Mouse (Mus musculus) gonadal fat pad, adult 2 months (tissue): ENCODE data around the gene Flrt3. TPM values are rescaled to one million over a fixed set of nuclear protein-coding genes. Genes with fewer than 3 reads are reported as not detected.

Source experiments
- DNase-seq: peaks from one replicate; pipeline ENCODE4 v3.0.0-alpha.2; 2012; ENCODE audit warnings: low read depth
- polyA plus RNA-seq: library from polyadenylated mRNA; depleted of rRNA; stranded (reverse); fragments of >200 nt; gene quantifications from 2 replicates; pipeline ENCODE4 v1.2.3, GENCODE M21; 2012; rRNA removed

Gene Flrt3
- polyA plus RNA-seq = 1.1 and 1.2 TPM in 2 replicates

GRCm38 (mm10) chr2:140670963-140671702 lies at the start of gene Flrt3:
Gene Flrt3 (minus strand): TSS chr2:140671469.
- DNase-seq = no peak

DNA sequence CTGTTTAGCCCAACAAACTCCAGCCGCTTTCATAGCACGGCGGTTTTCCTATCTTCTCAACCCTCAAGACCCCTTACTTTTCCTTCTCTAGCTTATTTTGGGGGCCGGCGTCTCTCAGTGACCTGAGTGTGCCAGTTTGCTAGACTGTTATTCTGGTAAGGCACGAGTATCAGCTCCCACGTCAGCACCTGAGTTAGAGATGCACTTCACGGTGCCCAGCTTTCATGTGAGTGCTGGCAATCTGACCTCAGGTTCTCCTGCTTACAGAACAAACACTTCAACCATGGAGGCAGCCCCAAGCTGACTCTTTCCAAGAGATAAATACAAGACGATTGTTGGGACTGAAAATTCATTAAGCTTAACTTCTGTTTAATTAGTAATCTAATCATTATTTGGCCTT lies 46.1 kb upstream of the Flrt3 start:
- DNase-seq = no peak

DNA sequence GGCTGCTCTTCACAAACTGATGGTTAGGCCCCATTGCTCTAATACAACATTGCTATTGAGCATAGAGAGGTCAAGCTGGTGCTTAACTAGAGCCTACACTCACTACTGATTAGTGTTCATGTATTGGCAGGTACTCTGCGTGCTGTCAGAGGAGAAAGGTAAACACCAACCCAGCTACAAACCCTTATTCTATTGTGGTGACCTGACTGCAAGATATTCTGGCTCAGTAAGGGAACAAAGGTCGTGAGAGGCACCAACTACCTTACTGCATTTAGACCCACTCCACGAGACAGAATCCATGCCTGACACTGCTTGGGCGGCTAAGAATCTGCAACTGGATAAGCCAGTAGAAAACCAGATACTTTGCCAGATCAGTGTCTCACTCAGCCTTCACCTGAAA lies 44.6 kb upstream of the Flrt3 start:
- DNase-seq = no peak

DNA sequence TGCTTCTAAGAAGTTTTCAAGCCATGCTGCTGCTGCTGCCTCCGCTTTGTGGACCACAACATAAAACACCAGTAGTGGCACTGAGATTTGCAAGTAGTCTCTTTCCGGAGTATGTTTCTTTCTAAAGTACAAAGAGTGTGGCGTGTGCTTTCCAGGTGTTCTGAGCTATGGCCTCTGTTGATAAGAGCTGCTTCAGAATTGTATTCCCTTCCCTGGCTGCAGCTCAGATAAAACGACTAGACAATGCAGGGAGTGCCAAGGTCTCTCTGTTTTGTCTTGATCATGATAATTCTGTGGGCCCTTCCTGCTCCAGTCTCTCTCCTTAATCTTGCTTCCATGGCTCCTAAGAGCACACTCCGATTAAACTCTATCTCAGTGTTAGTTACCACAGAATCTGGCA lies 36.3 kb upstream of the Flrt3 start:
- no peak for DNase-seq

DNA sequence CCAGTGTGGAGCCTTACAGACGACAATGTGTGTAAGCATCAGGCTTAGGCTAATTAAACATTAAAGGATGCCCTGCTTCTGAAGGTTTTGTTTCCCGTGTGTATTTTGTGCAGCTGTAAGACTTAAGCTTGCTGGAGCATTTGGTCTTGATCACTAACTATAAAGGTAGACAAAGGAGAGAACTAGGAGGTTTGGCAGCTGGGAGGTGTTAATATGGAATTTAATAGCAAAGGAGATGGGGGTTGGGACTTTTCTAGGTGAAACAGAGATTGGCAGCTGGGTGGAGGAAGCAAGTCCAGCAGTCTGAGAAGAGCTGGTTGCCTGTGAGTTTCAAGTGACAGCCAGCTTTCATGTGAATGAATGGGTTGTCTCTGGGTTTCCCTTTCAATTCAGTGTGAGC lies 34.0 kb upstream of the Flrt3 start:
- DNase-seq = no peak

GRCm38 (mm10) chr2:140704146-140704545 lies 32.9 kb upstream of the Flrt3 start:
- DNase-seq = no peak

- no peak for DNase-seq
Observed at GRCm38 (mm10) chr2:140703377-140703776, 32.1 kb upstream of the Flrt3 start.

DNA sequence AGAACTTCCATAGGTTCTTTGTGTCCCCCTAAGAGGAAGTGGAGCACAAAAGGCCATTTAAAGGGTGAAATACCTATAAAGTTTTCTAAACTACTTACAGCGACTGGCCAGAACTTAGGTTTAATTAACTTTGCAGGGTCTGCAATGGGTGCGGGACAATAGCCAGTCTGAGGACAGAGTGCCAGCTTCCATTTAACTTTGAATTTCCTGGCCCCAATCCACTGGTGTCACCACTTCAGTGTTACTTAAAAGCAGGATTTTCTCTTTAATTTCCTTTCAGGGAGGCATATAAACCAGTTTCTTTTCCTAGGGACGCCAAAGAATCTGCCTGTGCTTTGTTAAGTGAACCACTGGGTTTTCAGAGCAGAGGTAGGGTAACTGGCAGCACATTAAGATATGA lies 27.3 kb upstream of the Flrt3 start:
- no peak for DNase-seq

- DNase-seq = no peak
Observed at GRCm38 (mm10) chr2:140693845-140694244, 22.6 kb upstream of the Flrt3 start.

DNA sequence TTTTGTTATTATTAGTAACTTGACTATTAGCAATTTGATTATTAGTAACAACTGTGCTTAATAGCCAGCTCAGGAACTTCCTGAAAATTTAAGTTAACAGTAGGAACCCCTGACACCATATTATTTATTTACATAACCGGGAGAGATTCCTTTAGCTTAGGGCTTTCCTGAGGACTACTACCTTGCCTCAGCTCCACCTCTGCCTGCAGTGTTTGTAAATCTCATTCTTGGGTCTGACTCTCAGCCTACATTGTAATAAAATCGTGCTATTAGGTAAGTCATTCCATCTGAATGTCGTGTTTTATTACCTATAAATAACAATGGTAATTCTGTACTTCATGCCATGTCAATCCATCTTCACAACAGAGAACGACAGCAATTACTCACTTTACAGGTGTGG lies 21.2 kb upstream of the Flrt3 start:
- DNase-seq = no peak

DNA sequence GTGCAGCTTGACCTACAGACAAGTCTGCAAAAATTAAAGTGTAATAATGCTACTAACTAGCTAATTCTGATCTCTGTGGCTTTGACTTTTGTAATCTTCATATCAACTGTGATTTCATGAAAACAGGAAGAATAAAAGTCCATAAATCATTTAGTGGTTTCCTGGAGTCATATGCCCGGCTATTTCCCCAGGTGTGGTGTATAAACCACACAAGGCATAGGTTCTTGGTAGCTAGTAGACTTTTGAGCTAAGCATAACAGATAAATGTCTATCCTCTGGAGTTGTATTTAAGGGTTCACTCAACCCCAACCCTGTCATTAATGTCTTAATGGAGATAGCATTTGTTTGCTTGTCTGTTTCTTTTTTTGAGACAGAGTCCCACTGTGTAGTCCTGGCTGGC lies 20.1 kb upstream of the Flrt3 start:
- DNase-seq = no peak

DNA sequence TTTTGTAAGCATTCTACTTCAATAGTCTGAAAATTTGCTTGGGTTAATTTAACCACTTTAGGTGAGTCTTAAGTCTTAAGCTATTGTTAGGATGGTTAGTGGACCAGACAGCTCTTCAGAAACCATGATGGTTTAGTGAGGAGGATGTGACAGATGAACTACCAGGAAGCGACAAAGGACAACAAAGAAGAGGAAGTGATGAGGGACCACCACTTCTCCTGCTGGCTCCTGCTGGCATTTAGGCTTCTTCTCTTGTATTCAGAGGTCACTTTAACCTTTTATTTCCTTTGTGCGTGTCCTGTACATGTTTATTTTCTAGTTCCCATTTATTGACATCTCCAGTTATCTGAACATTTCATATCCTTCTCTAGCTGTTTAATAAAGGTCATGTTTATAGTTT lies 19.6 kb upstream of the Flrt3 start:
- DNase-seq = no peak

DNA sequence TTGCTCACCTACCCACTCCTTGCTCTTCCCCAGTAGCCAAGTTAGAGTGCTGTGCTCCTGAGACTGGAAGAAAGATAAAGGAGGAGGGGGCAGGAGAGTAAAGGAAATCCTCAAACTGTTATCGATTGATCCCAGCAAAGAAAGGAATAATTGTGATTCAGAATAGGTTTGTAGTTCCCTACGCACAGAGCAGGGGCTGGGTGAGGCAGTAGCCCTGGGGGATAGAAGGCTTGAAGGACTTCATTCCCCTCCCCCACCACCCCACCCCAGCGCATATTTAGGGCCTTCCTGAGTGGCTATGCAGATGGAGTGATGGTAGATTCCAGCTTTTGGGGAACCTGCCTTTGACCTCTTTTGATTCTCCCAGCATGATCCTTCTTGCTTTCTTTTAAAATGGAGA lies 5.5 kb upstream of the Flrt3 start:
- DNase-seq = no peak

DNA sequence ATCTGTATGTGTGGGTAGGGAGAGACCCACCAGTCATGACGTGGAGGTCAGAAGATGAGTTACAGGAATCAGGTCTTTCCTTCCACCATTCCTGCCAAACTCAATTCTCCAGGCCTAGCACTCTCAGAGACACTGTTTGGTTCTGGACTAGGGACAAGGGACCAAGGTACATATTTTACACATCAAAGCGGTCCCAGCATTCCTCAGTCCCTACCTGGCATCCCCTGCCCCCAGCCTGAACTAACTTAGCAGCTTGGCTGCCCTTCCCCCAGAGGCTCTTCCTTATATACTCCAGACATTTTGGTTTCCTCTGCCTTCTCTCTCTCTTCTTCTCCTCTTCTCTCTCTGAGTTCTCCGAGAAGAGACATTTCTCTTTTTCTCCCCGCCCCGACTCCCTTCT lies 2.2 kb upstream of the Flrt3 start:
- no peak for DNase-seq

DNA sequence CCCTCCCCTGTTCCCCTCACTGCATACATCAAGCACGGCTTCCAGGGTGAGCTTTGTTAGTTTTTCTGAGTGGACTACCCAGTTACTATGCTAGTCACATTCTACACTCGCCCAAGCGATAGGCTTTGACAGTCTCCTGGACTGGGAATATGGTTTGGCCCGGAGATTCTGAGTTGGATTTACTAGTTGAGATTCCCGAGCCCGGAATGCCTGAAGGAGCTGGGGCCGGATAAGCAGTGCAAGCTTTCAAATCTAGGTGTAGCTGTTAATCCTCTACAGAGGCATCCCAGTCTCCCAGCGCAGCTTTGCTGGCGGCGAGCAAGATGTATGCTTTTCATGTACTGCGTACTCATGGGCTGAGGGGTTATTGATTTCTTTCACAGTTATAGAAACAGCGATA lies 812 bp downstream of the Flrt3 start:
- DNase-seq = no peak

- no peak for DNase-seq
Observed at GRCm38 (mm10) chr2:140669786-140670185, 1.5 kb downstream of the Flrt3 start.

DNA sequence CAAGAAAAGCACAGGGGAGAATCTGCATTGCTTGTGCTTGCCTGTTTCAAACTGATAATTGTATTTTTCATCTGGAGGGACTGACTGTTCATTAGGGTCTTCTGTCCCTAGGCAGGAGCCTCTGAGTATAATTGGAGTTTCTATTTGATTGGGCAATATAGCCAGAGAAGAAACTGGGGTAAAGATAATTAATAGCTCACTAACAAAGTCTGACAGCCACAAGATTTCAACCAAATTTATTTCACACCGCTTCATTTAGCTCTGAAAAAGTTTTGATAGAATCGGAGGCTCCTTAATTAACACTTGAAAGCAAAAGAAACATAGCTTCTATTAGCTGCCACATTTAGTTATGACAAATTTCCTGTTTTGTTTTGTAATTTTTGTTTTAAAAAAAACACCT lies 2.2 kb downstream of the Flrt3 start:
- DNase-seq = no peak

DNA sequence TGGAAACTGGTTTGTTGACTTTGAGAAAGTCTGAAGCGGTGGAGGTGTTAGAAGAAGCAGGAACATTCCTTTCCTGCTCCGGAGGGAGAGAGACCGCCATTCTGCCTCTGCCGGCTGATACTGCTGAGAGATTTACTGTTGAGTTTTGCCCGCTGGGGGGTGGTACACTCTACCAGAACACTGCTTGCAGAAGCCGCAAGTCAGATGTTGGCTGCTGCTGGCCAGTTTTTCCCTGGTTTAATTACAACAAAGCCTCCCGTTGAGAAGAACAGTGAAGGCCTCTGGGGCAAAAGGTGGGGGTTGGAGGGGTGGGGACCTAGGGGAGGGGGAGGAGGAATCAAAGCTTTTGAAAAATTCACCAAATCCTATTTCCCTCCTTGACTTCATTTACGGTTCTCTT lies 3.0 kb downstream of the Flrt3 start:
- no peak for DNase-seq

DNA sequence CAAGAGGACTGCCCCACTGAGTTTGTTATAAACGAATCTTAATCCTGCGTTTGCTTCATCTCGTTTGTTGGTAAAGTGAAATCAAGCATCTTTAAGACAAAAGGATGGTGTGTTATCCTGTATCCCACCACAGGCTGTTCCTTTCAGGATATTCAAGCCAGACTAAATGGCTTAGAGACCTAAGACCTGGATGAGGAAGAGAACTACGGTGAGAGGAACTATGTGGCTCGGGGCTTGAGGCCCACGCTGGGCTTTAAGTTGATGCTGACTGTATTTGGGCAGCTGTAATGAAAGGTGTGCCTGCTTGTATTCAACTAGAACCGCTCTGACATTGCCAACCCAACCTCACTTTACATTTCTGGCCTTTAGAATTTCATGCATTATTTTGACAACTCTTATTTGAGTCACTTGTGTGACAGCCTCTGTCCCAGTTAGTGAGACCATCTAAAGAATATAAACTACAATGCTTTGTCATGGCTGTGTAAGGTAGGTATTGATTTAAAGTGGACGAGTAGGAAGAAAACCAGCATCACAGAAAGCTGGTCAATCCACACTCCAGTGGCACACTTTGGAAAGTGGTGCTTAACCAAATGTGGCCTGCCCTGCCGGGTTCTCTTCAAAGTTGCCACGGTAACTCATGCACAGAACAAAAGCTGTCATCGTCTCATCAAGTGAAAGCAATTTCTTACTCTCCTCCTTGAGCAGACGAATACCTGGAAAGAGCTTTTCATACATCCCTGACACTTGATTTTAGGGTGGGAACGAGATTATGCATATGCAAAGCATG lies 3.8 kb downstream of the Flrt3 start:
- no peak for DNase-seq

- no peak for DNase-seq
Observed at GRCm38 (mm10) chr2:140666846-140667245, 4.4 kb downstream of the Flrt3 start.

GRCm38 (mm10) chr2:140664381-140664780 lies 6.9 kb downstream of the Flrt3 start:
- DNase-seq = no peak

DNA sequence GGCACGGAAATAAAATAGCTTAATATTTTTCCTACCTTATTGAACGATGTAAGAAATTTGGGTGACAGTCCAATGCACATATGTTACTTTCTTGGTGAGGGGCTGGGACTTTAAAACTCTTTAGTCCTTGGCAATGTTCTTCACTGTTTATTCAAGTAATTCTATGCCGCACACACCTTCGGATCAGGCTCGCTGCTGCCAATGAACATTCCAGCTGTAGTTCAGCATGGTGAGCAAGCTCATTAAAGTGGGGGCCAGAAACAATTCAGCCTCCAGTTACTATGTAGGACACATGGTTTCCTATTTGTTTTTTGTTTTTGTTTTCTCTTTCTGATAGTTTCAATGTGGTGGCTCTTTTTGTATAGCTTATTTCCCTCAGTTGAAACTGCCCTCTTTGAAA lies 8.6 kb downstream of the Flrt3 start:
- no peak for DNase-seq

GRCm38 (mm10) chr2:140653978-140654377 lies 17.3 kb downstream of the Flrt3 start:
- no peak for DNase-seq
